Mouse (Mus musculus): ENCODE measurements at regions not wholly inside any gene's neighbourhood (a gene's known extent, or its start where the extent isn't known, plus 50 kb on each side); places are given as distances from the start of the nearest gene placed in this dataset.

DNA sequence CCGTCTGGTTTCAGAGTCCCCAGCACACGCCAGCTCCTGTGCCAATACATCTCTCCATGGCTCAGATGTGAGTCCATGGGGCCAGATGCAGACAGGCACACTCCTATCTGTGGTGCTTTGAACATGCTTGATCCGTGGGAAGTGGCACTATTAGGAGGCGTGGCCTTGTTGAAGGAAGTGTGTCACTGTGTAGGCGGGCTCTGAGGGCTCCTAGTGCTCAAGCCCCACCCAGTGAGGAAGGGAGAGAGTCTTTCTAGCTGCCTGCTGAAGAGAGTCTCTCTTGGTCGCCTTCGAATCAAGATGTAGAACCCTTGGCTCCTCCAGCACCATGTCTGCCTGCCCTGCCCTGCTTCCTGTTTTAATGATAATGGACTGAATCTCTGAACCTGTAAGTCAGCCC is 194.7 kb upstream of the Mvb12b start:
- dilution Hi-C loops (cut with MboI; ENCODE audit: extremely low pct_ligation_motif_present, extremely low pct_unique_long_range_greater_than_20kb, low sequenced_read_pairs) = no loop called here
- Histone ChIP-seq H3K4me1 (ENCODE audit: control insufficient read depth in 1 of 2, insufficient read depth in 2 of 2) (peaks cover 0 to under 1% of the 10 kb centered on the region in 2 experiments; a peak in 1 of 4 replicates), H3K79me2 (replicated peaks; ENCODE audit: control insufficient read depth, extremely low read depth, insufficient read depth, poor library complexity, severe bottlenecking) (no peaks in the 10 kb centered on the region), H3K9me3 (replicated peaks; ENCODE audit: low read length) (no peaks in the 10 kb centered on the region), H3K4me3 (replicated peaks in 1 of 3; ENCODE audit: low read depth in 2 of 3, low read length in 2 of 3, poor library complexity in 1 of 3) (no peak overlapping the region), H3K27ac (ENCODE audit: insufficient read depth, low read depth) (no peak overlapping the region), H3K9ac (ENCODE audit: insufficient read depth, low read depth) (no peak overlapping the region), H3K27me3 (replicated peaks) (no peaks in the 10 kb centered on the region), H3K36me3 (replicated peaks in 1 of 2; ENCODE audit: control insufficient read depth in 1 of 2, insufficient read depth in 1 of 2, low read length in 1 of 2) (no peaks in the 10 kb centered on the region), H3K4me2 (ENCODE audit: insufficient read depth, low read depth, poor library complexity, severe bottlenecking) (no peak overlapping the region)
- in situ Hi-C loops (cut with MboI; ENCODE audit: low pct_ligation_motif_present, low pct_unique_long_range_greater_than_20kb, low sequenced_read_pairs) = no loop called here
- DNase-seq (ENCODE audit: extremely low read depth) = peak; percentile 11
- TF ChIP-seq BHLHE40 (IDR thresholded peaks at IDR 0.05; ENCODE audit: low read depth, low read length) (no peak), USF1 (IDR thresholded peaks at IDR 0.05; ENCODE audit: low read depth, low read length) (no peak), TBP (conservative IDR thresholded peaks at IDR 0.05; ENCODE audit: low read depth, low read length) (no peak), POLR2A (IDR thresholded peaks at IDR 0.05; ENCODE audit: low read depth, low read length) (no peak), TCF12 (IDR thresholded peaks at IDR 0.05; ENCODE audit: low read depth, low read length) (no peak), RAD21 (IDR thresholded peaks at IDR 0.05; ENCODE audit: low read depth, low read length) (no peak), NELFE (IDR thresholded peaks at IDR 0.05; ENCODE audit: low read depth, low read length) (no peak), UBTF (IDR thresholded peaks at IDR 0.05; ENCODE audit: low read depth, low read length) (no peak), MYC (IDR thresholded peaks at IDR 0.05; ENCODE audit: low read depth, low read length) (no peak), CHD2 (IDR thresholded peaks at IDR 0.05; ENCODE audit: low read length) (no peak), IRF4 (IDR thresholded peaks at IDR 0.05; ENCODE audit: low read depth, low read length) (no peak), MAFK (IDR thresholded peaks at IDR 0.05; ENCODE audit: insufficient replicate concordance, low read length) (no peak), USF2 (conservative IDR thresholded peaks at IDR 0.05; ENCODE audit: low read depth, low read length) (no peak), CHD1 (IDR thresholded peaks at IDR 0.05; ENCODE audit: low read depth, low read length) (no peak), MAZ (IDR thresholded peaks at IDR 0.05; ENCODE audit: low read depth, low read length) (no peak), CTCF (conservative IDR thresholded peaks at IDR 0.05 in 1 of 2, IDR thresholded peaks at IDR 0.05 in 1 of 2; ENCODE audit: low read depth in 2 of 2, low read length in 2 of 2) (no peak)

DNA sequence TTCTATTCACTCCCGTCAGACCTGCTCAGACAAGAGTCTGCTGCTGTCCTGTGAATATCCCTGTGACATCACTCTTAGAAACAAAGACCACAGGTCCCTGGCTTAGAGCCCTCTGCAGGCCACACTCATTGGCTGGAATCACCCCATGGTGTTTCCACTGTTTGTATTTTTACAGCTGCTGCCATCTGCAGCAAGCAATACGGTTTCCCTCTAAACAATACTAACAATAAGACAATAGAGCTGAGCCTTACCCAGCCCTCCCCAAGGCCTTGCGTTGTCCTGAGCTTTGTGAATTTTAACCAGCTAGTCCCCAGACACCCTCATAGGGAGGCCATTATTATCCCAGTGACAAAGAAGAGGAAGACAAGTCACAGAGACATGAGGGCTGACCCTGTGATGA is 192.4 kb upstream of the Mvb12b start:
- dilution Hi-C loops (cut with MboI; ENCODE audit: extremely low pct_ligation_motif_present, extremely low pct_unique_long_range_greater_than_20kb, low sequenced_read_pairs) (no loop called here), in situ Hi-C loops (cut with MboI; ENCODE audit: low pct_ligation_motif_present, low pct_unique_long_range_greater_than_20kb, low sequenced_read_pairs) (no loop called here)
- no peaks in the 10 kb centered on the region for H3K79me2 ChIP-seq (replicated peaks; ENCODE audit: control insufficient read depth, extremely low read depth, insufficient read depth, poor library complexity, severe bottlenecking)
- H3K36me3 ChIP-seq (replicated peaks in 1 of 2; ENCODE audit: control insufficient read depth in 1 of 2, insufficient read depth in 1 of 2, low read length in 1 of 2) = no peaks in the 10 kb centered on the region
- H3K4me1 ChIP-seq (ENCODE audit: control insufficient read depth in 1 of 2, insufficient read depth in 2 of 2) = peaks cover 4 to 20% of the 10 kb centered on the region in 2 experiments
- no peak for DNase-seq (ENCODE audit: extremely low read depth)
- TF ChIP-seq BHLHE40 (IDR thresholded peaks at IDR 0.05; ENCODE audit: low read depth, low read length) (no peak), NELFE (IDR thresholded peaks at IDR 0.05; ENCODE audit: low read depth, low read length) (no peak), ZNF384 (IDR thresholded peaks at IDR 0.05; ENCODE audit: low read depth, low read length) (no peak), ELF1 (IDR thresholded peaks at IDR 0.05; ENCODE audit: low read depth, low read length) (no peak), SIN3A (IDR thresholded peaks at IDR 0.05; ENCODE audit: low read length) (no peak), GABPA (IDR thresholded peaks at IDR 0.05; ENCODE audit: insufficient replicate concordance, low read depth, low read length) (no peak), EP300 (IDR thresholded peaks at IDR 0.05; ENCODE audit: low read length) (no peak)
- H3K27me3 ChIP-seq (replicated peaks) = no peaks in the 10 kb centered on the region
- no peak overlapping the region for H3K4me3 ChIP-seq (replicated peaks in 1 of 3; ENCODE audit: low read depth in 2 of 3, low read length in 2 of 3, poor library complexity in 1 of 3)
- H3K9ac ChIP-seq (ENCODE audit: insufficient read depth, low read depth) = no peak overlapping the region
- no peak overlapping the region for H3K27ac ChIP-seq (ENCODE audit: insufficient read depth, low read depth)
- H3K4me2 ChIP-seq (ENCODE audit: insufficient read depth, low read depth, poor library complexity, severe bottlenecking) = no peak overlapping the region
- no peaks in the 10 kb centered on the region for H3K9me3 ChIP-seq (replicated peaks; ENCODE audit: low read length)
